Mouse (Mus musculus) liver, adult 2 months (tissue): Measurements from ENCODE around the gene Fgfr2. TPM values are rescaled to one million over a fixed set of nuclear protein-coding genes. Genes with fewer than 3 reads are reported as not detected.

Source experiments
- DNase-seq: peaks from one replicate; pipeline ENCODE4 v3.0.0-alpha.2; 2011; ENCODE audit warnings: low read depth, low spot score; ENCODE audit errors: extremely low read depth
- H3K27ac ChIP-seq: fragments of 200-500 bp; replicated peaks from 2 replicates; pipeline ENCODE4 v1.5.1; 2012; ENCODE audit warnings: low read depth, mild to moderate bottlenecking, control low read depth, inconsistent platforms, low read length; ENCODE audit not compliant: insufficient read depth
- H3K27me3 ChIP-seq: fragments of 200-500 bp; 2 replicates; pipeline ENCODE4 v1.6.1; 2012; ENCODE audit warnings: mild to moderate bottlenecking, moderate library complexity, low read length, inconsistent platforms; ENCODE audit not compliant: control insufficient read depth, insufficient read depth
- H3K36me3 ChIP-seq: fragments of 200-500 bp; 2 replicates; pipeline ENCODE4 v1.6.1; 2012; ENCODE audit warnings: low read length, inconsistent platforms; ENCODE audit not compliant: control insufficient read depth, insufficient read depth
- H3K4me1 ChIP-seq: fragments of 200-500 bp; 2 replicates; pipeline ENCODE4 v1.6.1; 2011; ENCODE audit warnings: low read length; ENCODE audit not compliant: control insufficient read depth, insufficient read depth
- H3K4me3 ChIP-seq: fragments of 200-500 bp; 2 replicates; pipeline ENCODE4 v1.5.1; 2011; ENCODE audit warnings: low read depth, mild to moderate bottlenecking, control low read depth, low read length, moderate library complexity; ENCODE audit not compliant: insufficient read depth
- H3K79me2 ChIP-seq: fragments of 200-500 bp; 2 replicates; pipeline ENCODE4 v1.6.1; 2012; ENCODE audit warnings: inconsistent platforms, mild to moderate bottlenecking, low read length, moderate library complexity; ENCODE audit not compliant: control insufficient read depth, insufficient read depth
- H3K9ac ChIP-seq: fragments of 200-500 bp; 2 replicates; pipeline ENCODE4 v1.6.1; 2012; ENCODE audit warnings: low read depth, mild to moderate bottlenecking, control low read depth, inconsistent platforms, low read length
- CTCF ChIP-seq: fragments of 200-500 bp; IDR thresholded peaks from 2 replicates; pipeline ENCODE4 v1.5.1; 2011; ENCODE audit warnings: low read depth, low read length, control low read depth
- POLR2A ChIP-seq: fragments of 200-500 bp; IDR thresholded peaks from 2 replicates; pipeline ENCODE4 v1.6.1; 2011; ENCODE audit warnings: low read length, control low read depth; ENCODE audit not compliant: insufficient read depth; ENCODE audit errors: extremely low read depth
- WGBS: fragments of 180-500 bp; shearing (Covaris S2); methylation state at CpG from one replicate; pipeline ENCODE4 v1.1.7; 2018; 5-methylcytosine and 5-hydroxymethylcytosine counted together
- polyA plus RNA-seq: library from polyadenylated mRNA; depleted of rRNA; stranded (reverse); fragments of >200 nt; gene quantifications from 2 replicates; pipeline ENCODE4 v1.2.3, GENCODE M21; 2012
- total RNA-seq: library from RNA; depleted of rRNA; stranded (reverse); fragments of >200 nt; gene quantifications from 2 replicates; pipeline ENCODE4 v1.2.3, GENCODE M21; 2014

The Fgfr2 gene
- total and polyA plus RNA-seq, 2 experiments, result 16.7 to 35.2 TPM

GRCm38 (mm10) chr7:132468391-132468790, 654.8 kb downstream of the Fgfr2 start:
- H3K4me1 ChIP-seq, result no peaks in the 10 kb centered on the region
- H3K27ac ChIP-seq, result no peak overlapping the region
- TF ChIP-seq POLR2A, result no peak
- TF ChIP-seq CTCF, result no peak
- no peaks in the 10 kb centered on the region for H3K79me2 ChIP-seq
- no peak overlapping the region for H3K9ac ChIP-seq
- no peaks in the 10 kb centered on the region for H3K36me3 ChIP-seq
- no peak for DNase-seq
- H3K4me3 ChIP-seq, result no peak overlapping the region
- H3K27me3 ChIP-seq, result no peaks in the 10 kb centered on the region

- H3K79me2 ChIP-seq, result no peaks in the 10 kb centered on the region
- H3K27ac ChIP-seq, result no peak overlapping the region
- H3K4me3 ChIP-seq, result no peak overlapping the region
- no peaks in the 10 kb centered on the region for H3K4me1 ChIP-seq
- no peaks in the 10 kb centered on the region for H3K27me3 ChIP-seq
- no peak overlapping the region for H3K9ac ChIP-seq
- WGBS, result 86% methylated on average over 5 of the region's 5 CpGs
- H3K36me3 ChIP-seq, result no peaks in the 10 kb centered on the region
- no peak for DNase-seq
- TF ChIP-seq POLR2A (no peak), CTCF (no peak)
These were observed 657.3 kb downstream of the Fgfr2 start for GRCm38 (mm10) chr7:132465897-132466296.

- H3K27ac ChIP-seq, result no peak overlapping the region
- H3K4me1 ChIP-seq, result no peaks in the 10 kb centered on the region
- no peak for TF ChIP-seq CTCF
- no peak for TF ChIP-seq POLR2A
- WGBS, result 75% methylated on average over 1 of the region's 1 CpGs
- no peaks in the 10 kb centered on the region for H3K79me2 ChIP-seq
- H3K9ac ChIP-seq, result no peak overlapping the region
- H3K27me3 ChIP-seq, result no peaks in the 10 kb centered on the region
- peak; percentile 18 for DNase-seq
- H3K36me3 ChIP-seq, result no peaks in the 10 kb centered on the region
- no peak overlapping the region for H3K4me3 ChIP-seq
These were observed 658.3 kb downstream of the Fgfr2 start for GRCm38 (mm10) chr7:132464894-132465293.

- no peaks in the 10 kb centered on the region for H3K36me3 ChIP-seq
- H3K9ac ChIP-seq, result no peak overlapping the region
- no peaks in the 10 kb centered on the region for H3K79me2 ChIP-seq
- H3K4me3 ChIP-seq, result no peak overlapping the region
- H3K27me3 ChIP-seq, result no peaks in the 10 kb centered on the region
- TF ChIP-seq POLR2A (no peak), CTCF (no peak)
- WGBS, result 71% methylated on average over 7 of the region's 7 CpGs
- no peak overlapping the region for H3K27ac ChIP-seq
- no peak for DNase-seq
- H3K4me1 ChIP-seq, result no peaks in the 10 kb centered on the region
These were observed 664.7 kb downstream of the Fgfr2 start for GRCm38 (mm10) chr7:132458493-132458892.

- H3K79me2 ChIP-seq, result no peaks in the 10 kb centered on the region
- TF ChIP-seq CTCF, result no peak
- no peak for TF ChIP-seq POLR2A
- no peak overlapping the region for H3K9ac ChIP-seq
- no peak for DNase-seq
- no peaks in the 10 kb centered on the region for H3K27me3 ChIP-seq
- WGBS, result 41% methylated on average over 11 of the region's 11 CpGs
- H3K4me3 ChIP-seq, result no peak overlapping the region
- no peak overlapping the region for H3K27ac ChIP-seq
- H3K4me1 ChIP-seq, result no peaks in the 10 kb centered on the region
- no peaks in the 10 kb centered on the region for H3K36me3 ChIP-seq
These were observed 668.0 kb downstream of the Fgfr2 start for GRCm38 (mm10) chr7:132455071-132455720.

- Histone ChIP-seq H3K4me3 (no peak overlapping the region), H3K36me3 (no peaks in the 10 kb centered on the region), H3K27ac (no peak overlapping the region), H3K79me2 (no peaks in the 10 kb centered on the region), H3K4me1 (no peaks in the 10 kb centered on the region), H3K9ac (no peak overlapping the region), H3K27me3 (no peaks in the 10 kb centered on the region)
- no peak for DNase-seq
- TF ChIP-seq CTCF (no peak), POLR2A (no peak)
- 86% methylated on average over 6 of the region's 6 CpGs for WGBS
These were observed 673.0 kb downstream of the Fgfr2 start for GRCm38 (mm10) chr7:132449891-132450735.
